ENCODE assay signal across 27 mouse cellular contexts in the genomic region with DNA sequence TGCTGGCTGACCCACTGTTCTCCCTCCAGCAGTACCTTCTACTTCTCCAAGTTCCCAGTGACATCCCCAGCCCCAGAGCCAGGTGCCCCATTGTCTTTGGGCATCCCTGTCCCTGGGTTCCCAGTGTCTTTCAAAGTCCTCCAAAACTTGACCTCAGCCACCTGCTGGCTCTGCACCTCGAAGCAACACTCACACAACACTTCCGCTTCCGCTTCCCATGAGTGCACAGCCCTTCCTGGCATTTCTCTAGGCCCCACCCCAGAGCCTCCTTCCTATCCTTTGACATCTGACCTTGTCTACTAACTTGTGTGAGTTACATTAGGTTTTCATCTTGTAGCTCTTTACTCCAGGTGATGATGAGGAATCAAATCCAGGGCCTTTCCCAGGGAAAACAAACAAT. TPM values are rescaled to one million over a fixed set of nuclear protein-coding genes. Genes with fewer than 3 reads are reported as not detected.
"Had no signal": no experiment of that assay in that cellular context is flagged by ENCODE, and none has a peak within 500 bp of the region (broad histone marks: within the 10 kb centered on the region; RNA-seq: fewer than 3 reads in every experiment).

No protein-coding gene starts in this region.

- H3K4me3 ChIP-seq: heart, adult 2 months; heart, embryonic 13.5 days; heart, embryonic 15.5 days; hindbrain, embryonic 13.5 days; hindbrain, embryonic 15.5 days; layer of hippocampus, adult 2 months; left cerebral cortex, adult 2 months; limb, embryonic 10.5 days; limb, embryonic 12.5 days; liver, embryonic 13.5 days; liver, embryonic 15.5 days had no signal

- H3K9me3 ChIP-seq: heart, embryonic 13.5 days; heart, embryonic 15.5 days; hindbrain, embryonic 13.5 days; hindbrain, embryonic 15.5 days; limb, embryonic 10.5 days; limb, embryonic 12.5 days; liver, embryonic 13.5 days; liver, embryonic 15.5 days had no signal

- H3K9ac ChIP-seq: heart, embryonic 13.5 days; heart, embryonic 15.5 days; hindbrain, embryonic 13.5 days; hindbrain, embryonic 15.5 days; limb, embryonic 12.5 days; liver, embryonic 13.5 days; liver, embryonic 15.5 days had no signal

- H3K4me1 ChIP-seq: heart, embryonic 13.5 days; heart, embryonic 15.5 days; liver, embryonic 13.5 days; liver, embryonic 15.5 days had no signal

- H3K27ac ChIP-seq: heart, adult 2 months; heart, embryonic 13.5 days; heart, embryonic 15.5 days; hindbrain, embryonic 15.5 days; hindbrain, postnatal 0 days; layer of hippocampus, adult 2 months; left cerebral cortex, adult 2 months; limb, embryonic 10.5 days; limb, embryonic 12.5 days; liver, embryonic 13.5 days; liver, embryonic 15.5 days had no signal

- H3K27me3 ChIP-seq: heart, embryonic 15.5 days; hindbrain, embryonic 15.5 days; liver, embryonic 13.5 days; liver, embryonic 15.5 days had no signal

- H3K36me3 ChIP-seq: heart, embryonic 13.5 days; heart, embryonic 15.5 days; hindbrain, embryonic 13.5 days; hindbrain, embryonic 15.5 days; limb, embryonic 10.5 days; limb, embryonic 12.5 days; liver, embryonic 13.5 days; liver, embryonic 15.5 days had no signal

- H3K4me2 ChIP-seq: heart, embryonic 11.5 days; heart, embryonic 13.5 days; heart, embryonic 15.5 days; hindbrain, embryonic 13.5 days; hindbrain, embryonic 15.5 days; limb, embryonic 12.5 days; liver, embryonic 11.5 days; liver, embryonic 13.5 days; liver, embryonic 15.5 days had no signal

- ATAC-seq: intestine, embryonic 16.5 days had no signal

- DNase-seq: gastrocnemius, postnatal 14 days; gastrocnemius, postnatal 36 days; heart, adult 11 months; heart, adult 2 months; heart, postnatal 14 days; heart, postnatal 36 days; kidney, adult 11 months; kidney, adult 8-10 months; kidney, postnatal 10 days; kidney, postnatal 25 days; kidney, postnatal 4 days; liver; liver, embryonic 13.5 days had no signal

RNA-seq across cellular contexts. Expression of gene Ky, which starts 23.5 kb away (rescaled TPM):
- polyA plus RNA-seq: kidney, embryonic 14.5 days; liver, embryonic 11.5 days had no signal
